Mouse (Mus musculus): ENCODE data around the gene Mdm4.
"Not testable (repeated sequence)": the region's sequence is repeated elsewhere in the genome, so short reads cannot be mapped to it uniquely, and the experiment has no call there.

- not testable (repeated sequence) for TF ChIP-seq POLR2A (IDR thresholded peaks at IDR 0.05; ENCODE audit: insufficient read length, low read depth); SRF (IDR thresholded peaks at IDR 0.05; ENCODE audit: control insufficient read depth, insufficient read length, low read depth); MYOG (IDR thresholded peaks at IDR 0.05; ENCODE audit: control insufficient read depth in 1 of 3, insufficient read depth in 1 of 3, insufficient read length in 2 of 3, low read depth in 2 of 3); USF1 (IDR thresholded peaks at IDR 0.05; ENCODE audit: low read depth)
Measured at GRCm38 (mm10) chr1:133034682-133035081, 4.3 kb upstream of the Mdm4 start.

All from myocyte (in vitro differentiated cells).